Mouse (Mus musculus) thymus, adult 2 months (tissue): ENCODE results near the gene Grin2b.

Experiments used
- CTCF ChIP-seq: fragments of 200-500 bp; IDR thresholded peaks from 2 replicates; pipeline ENCODE4 v1.5.1; 2012; ENCODE audit warnings: mild to moderate bottlenecking, control low read depth, low read length, moderate library complexity, borderline replicate concordance; ENCODE audit not compliant: control insufficient read depth, poor library complexity, insufficient read depth; ENCODE audit errors: extremely low read depth
- POLR2A ChIP-seq: fragments of 200-500 bp; IDR thresholded peaks from 2 replicates; pipeline ENCODE4 v1.6.1; 2012; ENCODE audit warnings: mild to moderate bottlenecking, low read length, control low read depth, moderate library complexity; ENCODE audit not compliant: control insufficient read depth, poor library complexity, insufficient read depth; ENCODE audit errors: extremely low read depth

DNA sequence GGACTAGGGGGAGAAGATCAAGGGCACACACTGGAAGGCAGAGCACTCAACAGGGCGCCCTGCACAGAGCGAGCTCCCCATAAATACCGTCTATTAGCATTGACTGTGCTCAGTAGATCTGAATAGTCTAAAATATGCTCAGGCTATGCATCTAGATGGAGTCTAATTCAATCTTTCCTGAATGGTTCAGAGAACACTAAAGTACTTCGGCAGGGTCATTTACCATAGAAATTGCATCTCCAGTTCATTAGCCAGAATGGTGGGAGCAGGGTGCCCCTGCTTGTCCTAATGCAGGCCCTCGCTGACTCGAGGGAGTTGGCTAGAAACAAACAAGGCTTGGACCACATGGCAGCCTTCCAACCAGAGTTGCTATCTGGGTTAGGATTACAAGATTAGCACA is 64.1 kb downstream of the Grin2b start:
- TF ChIP-seq POLR2A (no peak), CTCF (no peak)
